Mouse (Mus musculus): ENCODE data around the gene Vps26b.

Vps26b gene

DNA sequence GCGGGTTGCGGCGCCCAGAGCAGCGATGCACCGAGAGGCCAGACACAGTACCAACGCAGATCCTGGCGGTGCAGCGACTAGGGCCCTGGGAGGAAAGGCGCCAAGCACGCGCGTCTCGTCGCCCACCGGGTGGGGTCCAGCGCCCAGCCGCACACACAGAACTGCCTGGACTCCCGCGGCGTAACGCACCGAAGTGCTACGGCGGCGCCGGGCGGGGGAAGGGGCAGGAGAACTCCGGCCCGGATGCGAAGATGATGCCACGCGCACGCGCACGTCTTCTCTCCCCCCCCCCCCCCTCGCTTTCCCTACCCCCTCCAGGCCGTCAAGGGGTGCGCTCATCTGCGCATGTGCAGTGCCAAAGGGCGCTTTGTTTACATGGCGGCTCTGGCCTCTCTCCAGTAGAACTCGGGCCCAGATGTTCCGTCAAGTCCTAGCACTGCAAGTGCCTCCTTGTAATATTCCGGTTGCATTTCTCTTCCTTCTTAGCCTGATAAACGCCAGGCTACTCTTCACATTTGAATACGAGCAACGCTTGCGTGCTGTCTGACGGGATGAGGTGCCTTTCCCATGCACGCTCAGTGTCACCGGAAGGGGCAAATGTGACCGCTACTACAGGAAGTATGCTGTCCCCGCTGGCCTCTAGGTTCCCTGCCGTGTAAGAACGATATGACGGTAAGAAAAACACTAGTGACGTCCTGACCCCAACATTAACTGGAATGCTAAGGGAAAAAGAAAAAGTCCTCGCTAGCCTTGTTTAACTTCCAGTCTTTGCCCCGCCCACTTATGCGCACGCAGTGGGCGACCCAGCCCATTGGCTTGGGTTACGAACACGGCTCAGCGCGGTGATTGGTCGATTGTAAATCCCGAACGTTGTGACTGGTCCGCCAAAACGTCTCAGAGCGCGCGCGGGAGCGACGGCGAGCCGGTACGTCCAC lies at the start of gene Vps26b, which contains the start of gene Ncapd3:
TSS of gene Vps26b (minus strand) at position 238 of the 935 bp plus-strand sequence.
TSS of gene Ncapd3 (plus strand) at position 348 of the 935 bp plus-strand sequence.
- peak; percentile 97 for DNase-seq (ENCODE audit: low spot score)

DNA sequence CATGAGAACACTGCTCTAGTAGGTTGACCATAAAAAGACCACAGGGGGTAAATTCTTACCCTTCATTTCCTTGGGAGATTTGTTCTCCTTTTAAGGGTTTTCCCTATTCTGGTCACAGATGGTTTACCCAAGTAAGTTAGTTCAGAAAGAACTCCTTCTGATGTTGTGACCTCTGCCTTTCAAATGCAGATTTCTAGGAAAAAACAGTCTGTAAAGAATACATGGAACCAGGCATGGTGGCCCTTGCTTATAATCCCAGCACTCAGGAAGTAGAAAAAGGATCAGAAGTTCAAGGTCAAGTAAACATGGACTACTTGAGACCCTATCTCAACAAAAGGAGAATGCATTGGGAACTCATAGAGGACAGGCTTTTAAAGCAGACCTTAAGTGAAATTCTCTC lies 45.9 kb upstream of the Vps26b start:
- no peak for DNase-seq (ENCODE audit: low spot score)

DNA sequence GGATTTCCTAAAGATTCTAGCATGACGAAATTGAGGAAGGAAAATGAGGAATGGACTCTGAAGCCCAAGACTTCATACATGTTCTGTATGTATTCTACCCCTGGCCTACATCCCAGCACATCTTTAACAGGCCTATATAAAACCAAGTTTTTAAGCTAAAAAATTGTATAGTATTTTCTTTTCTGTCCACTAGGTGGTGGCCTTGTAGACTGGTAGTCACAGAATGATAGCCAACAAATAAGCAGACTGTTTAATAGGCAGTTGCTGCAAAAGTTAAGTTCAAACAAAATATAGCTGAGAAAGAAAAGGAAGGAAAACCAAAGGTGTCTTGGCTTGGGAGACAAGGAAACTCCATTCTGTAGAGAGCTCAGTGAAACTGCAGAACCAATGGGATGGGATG lies 44.8 kb upstream of the Vps26b start:
- DNase-seq (ENCODE audit: low spot score): no peak

GRCm38 (mm10) chr9:27070895-27071294 lies 41.0 kb upstream of the Vps26b start:
- DNase-seq (ENCODE audit: low spot score): no peak

- DNase-seq (ENCODE audit: low spot score): no peak
Observed at GRCm38 (mm10) chr9:27058341-27058740, 28.5 kb upstream of the Vps26b start.

GRCm38 (mm10) chr9:27049492-27049891 lies 19.6 kb upstream of the Vps26b start:
- DNase-seq (ENCODE audit: low spot score): no peak

- DNase-seq (ENCODE audit: low spot score): no peak
Observed at GRCm38 (mm10) chr9:27043892-27044291, 14.0 kb upstream of the Vps26b start.

DNA sequence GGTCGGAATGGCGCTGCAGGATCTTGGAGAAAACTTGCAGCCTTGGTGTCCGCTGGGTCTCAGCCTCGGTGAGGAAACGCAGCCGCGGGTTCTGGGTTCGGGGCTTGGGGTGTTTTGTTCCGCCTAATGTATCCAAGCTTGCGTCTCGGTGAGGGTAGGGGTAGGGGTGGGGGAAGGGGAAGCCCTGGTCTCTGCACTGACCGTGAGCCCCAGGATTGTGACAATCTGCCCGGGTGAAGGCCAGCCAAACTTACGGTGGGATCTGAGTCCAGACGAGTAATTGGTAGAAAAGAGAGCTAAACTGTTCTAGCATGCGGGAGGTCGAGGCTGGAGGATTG lies 867 bp upstream of the Vps26b start:
- no peak for DNase-seq (ENCODE audit: low spot score)

DNA sequence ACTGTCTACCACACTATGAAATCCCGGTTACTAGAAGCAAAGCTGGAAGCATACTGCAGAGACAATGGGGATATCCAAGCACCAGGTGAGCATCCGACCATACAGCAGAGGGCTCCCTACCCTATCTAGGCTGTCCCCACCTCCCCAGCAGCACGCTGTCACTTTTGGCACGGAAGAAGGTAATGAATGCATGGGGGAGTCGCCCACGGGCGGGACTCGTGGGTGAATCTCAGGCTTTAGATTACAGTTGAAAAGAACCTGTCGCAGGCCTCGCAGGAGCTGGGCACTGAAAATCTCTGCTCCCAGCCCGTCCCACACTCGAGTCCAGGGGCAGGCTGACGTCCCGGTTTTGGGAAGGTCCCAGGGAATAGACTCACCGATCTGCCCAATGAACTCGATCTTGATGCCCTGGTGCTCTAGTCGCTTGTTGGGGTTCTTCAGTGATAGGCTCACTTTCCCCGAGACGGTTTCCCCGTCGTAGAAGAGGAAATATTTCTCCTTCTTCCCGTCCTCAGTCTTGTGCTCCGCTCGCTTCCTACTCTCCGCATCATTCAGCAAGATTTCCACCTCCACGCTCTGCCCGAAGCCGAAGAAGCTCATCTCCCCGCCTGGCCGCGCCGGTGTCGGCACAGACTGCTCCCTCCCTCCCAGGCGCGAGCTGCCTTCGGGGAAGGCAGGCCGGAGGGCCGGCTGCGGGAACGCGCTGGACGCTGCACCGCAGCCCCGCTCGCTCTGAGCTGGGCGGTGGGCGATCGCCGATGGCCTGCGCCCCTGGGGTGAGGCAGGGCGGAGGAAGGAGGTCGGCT lies 640 bp downstream of the Vps26b start:
- peak; percentile 69 for DNase-seq (ENCODE audit: low spot score)

GRCm38 (mm10) chr9:27026708-27027107 lies 3.2 kb downstream of the Vps26b start:
- DNase-seq (ENCODE audit: low spot score): no peak

DNA sequence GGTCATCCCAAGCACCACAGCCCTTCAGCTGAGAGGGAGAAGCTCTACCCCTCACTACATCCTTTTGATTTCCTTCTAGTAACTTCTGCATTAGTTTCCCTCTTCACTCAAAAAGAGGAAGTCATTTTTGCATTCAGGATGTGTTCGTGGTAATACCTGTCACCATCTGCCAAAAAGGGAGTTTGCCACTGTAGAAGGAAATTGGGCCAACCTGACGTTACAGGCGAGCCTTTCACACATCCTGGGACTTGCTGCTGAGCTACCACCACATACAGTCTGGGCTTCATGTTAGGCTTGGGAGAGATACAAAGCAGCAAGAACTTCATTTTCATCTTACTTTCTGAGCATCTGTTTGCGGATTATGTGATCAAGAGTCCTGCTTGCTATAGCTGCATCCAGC lies 6.2 kb downstream of the Vps26b start:
- DNase-seq (ENCODE audit: low spot score): no peak

- DNase-seq (ENCODE audit: low spot score): no peak
Observed at GRCm38 (mm10) chr9:27018961-27019360, 10.9 kb downstream of the Vps26b start.

DNA sequence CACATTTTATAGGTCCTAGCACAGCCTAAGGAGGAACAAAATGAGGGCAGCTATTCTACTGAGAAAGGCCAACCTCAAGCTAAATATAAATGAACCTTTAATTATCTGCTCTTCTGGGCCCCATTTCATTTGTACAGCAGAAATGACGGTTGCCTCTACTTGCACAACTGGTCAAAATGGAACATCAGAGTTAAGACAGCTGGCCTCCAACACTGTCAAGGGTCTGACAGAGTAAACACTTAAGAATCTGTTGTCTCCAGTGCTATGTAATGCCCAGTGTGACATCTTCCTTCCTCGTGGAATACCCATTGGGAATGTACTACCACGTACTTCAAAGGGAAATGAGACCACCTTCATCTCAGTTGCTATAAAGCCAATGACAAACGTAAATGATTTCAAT lies 18.3 kb downstream of the Vps26b start:
- no peak for DNase-seq (ENCODE audit: low spot score)

GRCm38 (mm10) chr9:27009231-27009630 lies 20.6 kb downstream of the Vps26b start:
- no peak for DNase-seq (ENCODE audit: low spot score)

- DNase-seq (ENCODE audit: low spot score): no peak
Observed at GRCm38 (mm10) chr9:27006866-27007265, 23.0 kb downstream of the Vps26b start.

DNA sequence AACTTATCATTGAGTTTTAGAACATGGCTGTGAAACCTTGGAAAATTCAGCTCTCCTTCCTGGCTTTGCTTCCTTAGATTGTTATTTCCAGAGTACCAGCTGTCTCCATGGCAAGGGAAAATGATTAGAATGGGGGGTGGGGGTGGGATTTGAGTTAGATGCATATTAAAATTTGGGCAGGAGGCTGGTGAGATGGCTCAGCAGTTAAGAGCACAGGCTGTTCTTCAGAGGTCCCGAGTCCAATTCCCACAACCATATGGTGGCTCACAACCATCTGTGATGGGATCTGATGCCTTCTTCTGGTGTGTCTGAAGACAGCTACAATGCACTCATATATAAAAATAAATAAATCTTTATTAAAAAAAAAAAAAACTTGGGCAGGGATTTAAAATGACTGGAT lies 23.9 kb downstream of the Vps26b start:
- no peak for DNase-seq (ENCODE audit: low spot score)

DNA sequence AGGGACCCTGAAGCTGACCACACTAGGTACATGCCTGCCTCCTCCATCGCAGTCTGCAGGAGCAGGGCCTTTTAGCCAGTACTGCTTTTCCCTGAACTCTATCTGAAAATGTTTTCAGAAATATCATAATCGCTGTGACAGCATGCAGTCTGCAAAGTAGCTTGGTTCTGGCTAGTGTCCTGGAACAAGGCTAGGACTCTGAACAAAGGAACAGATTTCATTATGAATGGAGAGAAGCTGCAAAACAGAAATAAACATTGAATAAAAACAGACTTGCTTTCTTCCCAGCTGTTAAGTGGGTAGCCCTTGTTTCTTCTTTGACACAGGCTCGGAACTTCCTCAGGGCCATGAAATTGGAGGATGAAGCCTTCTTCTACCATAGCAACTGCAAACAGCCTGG lies 24.6 kb downstream of the Vps26b start:
- DNase-seq (ENCODE audit: low spot score): no peak

DNA sequence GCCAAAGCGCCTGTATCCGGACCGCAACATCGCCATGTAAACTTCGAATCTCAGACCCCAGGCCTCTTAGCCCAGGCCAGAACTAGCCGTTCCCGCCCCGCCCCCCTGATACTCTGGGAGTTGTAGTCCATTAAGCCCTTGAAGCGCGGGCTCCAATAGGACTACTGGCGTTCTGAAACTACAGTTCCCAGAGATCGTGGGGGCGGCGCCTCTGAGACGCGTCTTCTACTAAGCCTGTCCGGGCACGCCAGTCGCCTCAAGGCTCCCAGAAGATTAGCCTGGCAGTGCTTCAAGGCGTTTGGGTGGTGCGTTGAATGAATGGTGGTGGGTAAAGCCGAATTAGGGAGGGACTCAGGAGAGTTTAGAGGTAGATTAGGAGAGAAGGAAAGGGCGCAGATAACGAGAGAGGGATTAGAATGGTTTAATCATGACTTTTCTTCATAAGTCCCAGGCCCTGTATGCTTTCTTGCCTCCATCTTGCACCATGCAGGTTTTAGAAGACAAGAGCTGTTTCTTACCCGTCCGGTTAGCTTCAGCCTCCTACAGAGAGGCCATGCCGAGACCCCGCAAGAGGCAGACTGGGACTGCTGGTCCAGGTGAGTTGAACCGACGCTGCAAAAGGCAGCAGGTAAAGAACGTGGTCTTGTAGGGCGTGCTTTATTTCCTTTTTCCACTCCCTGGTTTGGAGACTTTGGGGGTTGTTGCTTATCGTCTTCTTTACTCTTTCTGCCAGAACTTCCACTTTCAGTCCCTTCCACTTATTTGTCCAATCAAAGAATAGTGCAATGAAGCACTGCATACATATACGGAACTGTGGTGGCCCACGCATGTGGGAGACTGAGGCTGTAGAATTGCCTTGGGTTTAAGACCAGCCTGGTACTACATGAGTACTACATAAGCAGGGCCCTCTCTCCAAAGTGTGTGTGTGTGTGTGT lies 30.1 kb downstream of the Vps26b start, which contains the start of the genes Acad8 and Thyn1:
TSS of gene Acad8 (minus strand) at position 106 of the 935 bp plus-strand sequence.
TSS of gene Thyn1 (plus strand) at position 250 of the 935 bp plus-strand sequence.
- DNase-seq (ENCODE audit: low spot score): peak; percentile 98

DNA sequence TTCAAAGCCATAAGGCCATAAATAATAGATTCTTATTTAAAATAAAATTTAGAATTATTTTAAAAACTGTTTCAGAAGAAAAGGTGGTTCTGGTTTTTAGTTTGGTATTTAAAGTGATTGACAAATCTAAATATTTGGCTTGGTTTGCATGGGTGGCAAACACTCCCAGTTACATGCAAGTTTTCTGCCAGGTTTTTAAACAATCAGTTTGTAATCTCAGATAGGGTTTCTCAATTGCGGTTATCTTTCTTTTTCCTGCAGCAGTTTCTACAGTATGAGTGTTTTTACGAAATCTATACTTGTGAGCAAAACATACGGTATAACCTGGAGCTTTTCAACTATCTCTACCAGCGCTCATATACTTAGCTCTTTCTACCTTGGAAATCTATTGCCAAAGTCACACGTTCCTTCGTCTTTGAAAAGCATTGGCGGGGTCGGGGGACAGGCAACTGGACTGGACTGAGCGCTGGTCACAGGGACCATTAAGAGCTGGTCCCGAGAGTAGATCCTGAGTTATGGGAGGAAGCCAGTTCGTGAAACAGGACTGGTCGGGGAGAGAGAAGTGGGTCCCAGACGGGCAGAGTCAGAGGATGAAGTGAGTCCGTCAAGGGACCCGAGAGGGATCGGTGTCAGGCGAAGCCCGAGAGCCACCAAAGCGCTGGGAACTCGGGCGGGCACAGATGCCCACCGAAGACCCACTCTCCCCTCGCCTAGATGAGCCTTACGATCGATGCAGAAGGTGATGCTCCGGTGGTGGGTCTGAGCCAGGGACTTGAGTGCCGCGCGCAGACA lies 31.0 kb downstream of the Vps26b start:
- DNase-seq (ENCODE audit: low spot score): no peak

- DNase-seq (ENCODE audit: low spot score): no peak
Observed at GRCm38 (mm10) chr9:26997501-26997900, 32.4 kb downstream of the Vps26b start.

DNA sequence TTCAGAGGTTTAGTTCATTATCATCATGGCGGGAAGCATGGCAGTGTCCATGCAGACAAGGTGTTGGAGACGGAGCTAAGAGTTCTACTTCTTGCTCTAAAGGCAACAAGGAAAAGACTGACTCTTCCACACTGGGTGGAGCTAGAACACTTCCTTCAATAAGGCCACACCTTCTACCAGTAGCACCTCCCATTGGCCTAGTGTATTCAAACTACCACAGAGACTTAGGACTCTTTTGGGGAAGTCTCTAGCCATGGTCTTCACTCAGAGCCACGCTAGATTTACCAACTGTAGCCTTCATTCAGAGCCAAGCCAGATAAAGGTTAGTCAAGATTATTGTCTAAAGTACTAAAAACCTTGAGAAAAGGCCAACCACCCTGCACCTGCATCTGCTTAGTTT lies 32.8 kb downstream of the Vps26b start:
- DNase-seq (ENCODE audit: low spot score): no peak
